In the genomic region with DNA sequence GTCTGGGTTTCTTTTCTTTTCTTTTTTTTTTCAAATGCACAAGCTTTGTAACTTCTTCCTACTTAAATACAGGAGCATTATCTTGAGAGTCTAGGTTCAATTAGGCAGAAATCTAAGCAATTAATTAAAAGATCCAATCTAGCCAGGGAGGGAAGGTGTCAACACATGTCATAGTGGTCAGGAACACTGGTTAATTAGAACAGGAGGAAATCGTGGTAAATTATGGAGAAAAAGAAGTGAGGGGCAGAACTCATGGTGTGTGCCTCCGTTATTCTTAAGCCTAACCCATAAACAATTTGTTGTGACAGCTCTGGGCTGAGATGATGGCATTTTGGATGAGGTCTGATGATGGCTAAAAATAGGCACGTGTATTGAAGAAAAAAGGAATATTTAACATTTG, we compare ENCODE assay signal across 18 mouse cellular contexts.
DNase-seq lines count a peak whose midpoint lies in the region; ATAC-seq and TF ChIP-seq lines count a peak whose summit lies in the region.
"Had no signal": no experiment of that assay in that cellular context is flagged by ENCODE, and none has a peak within 500 bp of the region (broad histone marks: within the 10 kb centered on the region; RNA-seq: fewer than 3 reads in every experiment).

No protein-coding gene starts in this region.

- TF ChIP-seq POLR2A in cerebellum, adult 2 months (IDR thresholded peaks at IDR 0.05; ENCODE audit: borderline replicate concordance, insufficient read depth, low read length), result no peak

- no peak for DNase-seq in midbrain, embryonic 11.5 days (ENCODE audit: low spot score, missing footprints)
- DNase-seq in forebrain, embryonic 14.5 days (ENCODE audit: low spot score), result peak; percentile 74
- peak; percentile 60 for DNase-seq in retina, embryonic 14.5 days (ENCODE audit: low spot score)
- no peak for DNase-seq in cerebellum, adult 2 months
- DNase-seq in cerebellum, adult 9-11 months, result no peak
- no peak for DNase-seq in adrenal gland, postnatal 4 days (ENCODE audit: low spot score in 2 of 2)
- DNase-seq: B cell, adult 2 months; embryo, embryonic 11 days; gastrocnemius, postnatal 36 days; heart, postnatal 10 days; kidney, adult 18-20 months; liver; thymus, postnatal 14 days had no signal

- peaks cover 60% of the 10 kb centered on the region for H3K4me1 ChIP-seq in midbrain, embryonic 13.5 days (replicated peaks)
- H3K4me1 ChIP-seq in midbrain, embryonic 11.5 days (ENCODE audit: control insufficient read depth, insufficient read depth, low read length), result peaks cover 39% of the 10 kb centered on the region
- peaks cover 39% of the 10 kb centered on the region for H3K4me1 ChIP-seq in forebrain, embryonic 14.5 days (ENCODE audit: control insufficient read depth, insufficient read depth, low read length)
- H3K4me1 ChIP-seq in hindbrain, embryonic 15.5 days (replicated peaks), result peaks cover 51% of the 10 kb centered on the region
- H3K4me1 ChIP-seq in cerebellum, adult 2 months (ENCODE audit: control insufficient read depth, insufficient read depth, low read length), result peaks cover 13% of the 10 kb centered on the region

- no peaks in the 10 kb centered on the region for H3K36me3 ChIP-seq in midbrain, embryonic 13.5 days
- H3K36me3 ChIP-seq in midbrain, embryonic 11.5 days (ENCODE audit: control insufficient read depth, insufficient read depth, low read length), result no peaks in the 10 kb centered on the region
- no peaks in the 10 kb centered on the region for H3K36me3 ChIP-seq in forebrain, embryonic 14.5 days (ENCODE audit: control insufficient read depth, insufficient read depth, low read length)
- H3K36me3 ChIP-seq in hindbrain, embryonic 15.5 days, result no peaks in the 10 kb centered on the region

- H3K27ac ChIP-seq in midbrain, embryonic 13.5 days, result peak overlapping the region; percentile 92
- H3K27ac ChIP-seq in midbrain, embryonic 11.5 days (ENCODE audit: low read depth, low read length), result no peak overlapping the region
- H3K27ac ChIP-seq in forebrain, embryonic 14.5 days (ENCODE audit: low read depth, low read length), result peak overlapping the region; percentile 86
- peak overlapping the region; percentile 79 for H3K27ac ChIP-seq in hindbrain, embryonic 15.5 days (replicated peaks)
- H3K27ac ChIP-seq in cerebellum, adult 2 months (ENCODE audit: insufficient read depth, low read length), result no peak overlapping the region
- H3K27ac ChIP-seq: kidney, postnatal 0 days had no signal

- no peak overlapping the region for H3K4me2 ChIP-seq in midbrain, embryonic 13.5 days (replicated peaks)
- no peak overlapping the region for H3K4me2 ChIP-seq in midbrain, embryonic 11.5 days
- H3K4me2 ChIP-seq in forebrain, embryonic 14.5 days (ENCODE audit: low read length), result peak overlapping the region; percentile 1; the same call in 1 of the 2 replicates
- H3K4me2 ChIP-seq in hindbrain, embryonic 15.5 days, result no peak overlapping the region

- H3K4me3 ChIP-seq in midbrain, embryonic 13.5 days (replicated peaks), result no peak overlapping the region
- no peak overlapping the region for H3K4me3 ChIP-seq in midbrain, embryonic 11.5 days (ENCODE audit: low read depth, low read length)
- H3K4me3 ChIP-seq in forebrain, embryonic 14.5 days (ENCODE audit: low read depth, low read length), result no peak overlapping the region
- no peak overlapping the region for H3K4me3 ChIP-seq in hindbrain, embryonic 15.5 days
- H3K4me3 ChIP-seq in cerebellum, adult 2 months (replicated peaks; ENCODE audit: insufficient read depth, low read depth, low read length), result no peak overlapping the region
- H3K4me3 ChIP-seq: myocyte had no signal

- no peak for TF ChIP-seq CTCF in cerebellum, adult 2 months (IDR thresholded peaks at IDR 0.05; ENCODE audit: borderline replicate concordance, insufficient read depth, low read depth, low read length)

- ATAC-seq in midbrain, embryonic 13.5 days, result no peak
- no peak for ATAC-seq in midbrain, embryonic 11.5 days (ENCODE audit: low FRiP score)
- peak; percentile 65 for ATAC-seq in forebrain, embryonic 14.5 days
- 0 out of 2 replicates have a peak, but pooled peaks have one; percentile 3 for ATAC-seq in hindbrain, embryonic 15.5 days (ENCODE audit: low FRiP score, low read depth)
- ATAC-seq: lung, postnatal 0 days had no signal

- peaks cover 5% of the 10 kb centered on the region; the same call in 1 of the 2 replicates for H3K9me3 ChIP-seq in midbrain, embryonic 13.5 days
- peaks cover 3% of the 10 kb centered on the region; the same call in 1 of the 2 replicates for H3K9me3 ChIP-seq in midbrain, embryonic 11.5 days (ENCODE audit: control insufficient read depth, low read length)
- H3K9me3 ChIP-seq in forebrain, embryonic 14.5 days (replicated peaks; ENCODE audit: control insufficient read depth, low read length), result 0 out of 2 replicates have a peak, but pooled peaks cover 4% of the 10 kb centered on the region
- H3K9me3 ChIP-seq in hindbrain, embryonic 15.5 days, result no peaks in the 10 kb centered on the region

- 27% methylated on average over 3 of the region's 3 CpGs for WGBS in midbrain, embryonic 13.5 days
- 58% methylated on average over 3 of the region's 3 CpGs for WGBS in midbrain, embryonic 11.5 days
- under 1% methylated on average over 3 of the region's 3 CpGs for WGBS in forebrain, embryonic 14.5 days
- 25% methylated on average over 3 of the region's 3 CpGs for WGBS in hindbrain, embryonic 15.5 days
- WGBS in cerebellum, adult 2 months, result 19% methylated on average over 3 of the region's 3 CpGs

- H3K9ac ChIP-seq in midbrain, embryonic 13.5 days (replicated peaks), result no peak overlapping the region; the same call in 1 of the 2 replicates
- H3K9ac ChIP-seq in midbrain, embryonic 11.5 days (ENCODE audit: low read length), result no peak overlapping the region
- H3K9ac ChIP-seq in forebrain, embryonic 14.5 days (ENCODE audit: low read length), result 0 out of 2 replicates have a peak overlapping the region, but pooled peaks have one; percentile 8
- H3K9ac ChIP-seq in hindbrain, embryonic 15.5 days, result 0 out of 2 replicates have a peak overlapping the region, but pooled peaks have one; percentile 14

- H3K27me3 ChIP-seq in midbrain, embryonic 13.5 days, result no peaks in the 10 kb centered on the region
- H3K27me3 ChIP-seq in midbrain, embryonic 11.5 days (ENCODE audit: control insufficient read depth, insufficient read depth, low read length), result no peaks in the 10 kb centered on the region
- no peaks in the 10 kb centered on the region for H3K27me3 ChIP-seq in forebrain, embryonic 14.5 days (replicated peaks; ENCODE audit: control insufficient read depth, insufficient read depth, low read length)
- H3K27me3 ChIP-seq in hindbrain, embryonic 15.5 days, result no peaks in the 10 kb centered on the region
- no peaks in the 10 kb centered on the region for H3K27me3 ChIP-seq in cerebellum, adult 2 months (ENCODE audit: control insufficient read depth, insufficient read depth, low read length)

Comparison
In these comparisons a context has a peak if more than half of its experiments do, and no peak if none do; other contexts are left out.
1. H3K27ac ChIP-seq: peak in midbrain, embryonic 13.5 days (single experiment), forebrain, embryonic 14.5 days (single experiment) and hindbrain, embryonic 15.5 days (single experiment); none in midbrain, embryonic 11.5 days (single experiment) and cerebellum, adult 2 months (single experiment).
2. ATAC-seq: peak in forebrain, embryonic 14.5 days (single experiment) and hindbrain, embryonic 15.5 days (single experiment); none in midbrain, embryonic 13.5 days (single experiment) and midbrain, embryonic 11.5 days (single experiment).
3. H3K9ac ChIP-seq: peak in forebrain, embryonic 14.5 days (single experiment) and hindbrain, embryonic 15.5 days (single experiment); none in midbrain, embryonic 13.5 days (single experiment) and midbrain, embryonic 11.5 days (single experiment).
4. DNase-seq: peak in forebrain, embryonic 14.5 days (single experiment) and retina, embryonic 14.5 days (single experiment); none in midbrain, embryonic 11.5 days (single experiment), cerebellum, adult 2 months (0 of 2), cerebellum, adult 9-11 months (single experiment) and adrenal gland, postnatal 4 days (0 of 2).